Mouse (Mus musculus) brain, embryonic 14.5 days (tissue): ENCODE measurements around the gene Ckb.

Experiments used
- CTCF ChIP-seq: fragments of 200-500 bp; IDR thresholded peaks from 2 replicates; pipeline ENCODE4 v1.5.1; 2012; ENCODE audit warnings: inconsistent platforms, mild to moderate bottlenecking, moderate library complexity, borderline replicate concordance; ENCODE audit not compliant: insufficient read depth, insufficient read length; ENCODE audit errors: extremely low read depth
- POLR2A ChIP-seq: fragments of 200-500 bp; IDR thresholded peaks from 2 replicates; pipeline ENCODE4 v1.6.1; 2012; ENCODE audit warnings: mild to moderate bottlenecking, inconsistent platforms, borderline replicate concordance; ENCODE audit not compliant: poor library complexity, insufficient read depth, insufficient read length, severe bottlenecking; ENCODE audit errors: extremely low read depth

GRCm38 (mm10) chr12:111669000-111669788 lies 2.9 kb downstream of the Ckb start:
- TF ChIP-seq CTCF (no peak), POLR2A (no peak)
